Mouse (Mus musculus): ENCODE measurements around the gene Sos2. TPM values are rescaled to one million over a fixed set of nuclear protein-coding genes. Genes with fewer than 3 reads are reported as not detected.
"Not testable (repeated sequence)": the region's sequence is repeated elsewhere in the genome, so short reads cannot be mapped to it uniquely, and the experiment has no call there.

Sos2 gene
- total RNA-seq, 2 experiments from 2014 or later, result 30.4 to 35.3 TPM

- DNase-seq, result peak; percentile 57 to 62
- intact Hi-C loops (cut with DNase I), result loop anchor here (2.0 to 5.0 kb wide), 2 partner anchors 30 to 309 kb away; partner anchors contain the start of genes Arf6 and Gm9887
These were observed 752 bp downstream of the Sos2 start for GRCm38 (mm10) chr12:69680635-69681565.

GRCm38 (mm10) chr12:69676157-69676556, 5.5 kb downstream of the Sos2 start:
- intact Hi-C loops (cut with DNase I), result no loop called here
- no peak for DNase-seq

- no peak for DNase-seq
- intact Hi-C loops (cut with DNase I), result no loop called here
These were observed 6.8 kb downstream of the Sos2 start for GRCm38 (mm10) chr12:69674576-69675537.

DNA sequence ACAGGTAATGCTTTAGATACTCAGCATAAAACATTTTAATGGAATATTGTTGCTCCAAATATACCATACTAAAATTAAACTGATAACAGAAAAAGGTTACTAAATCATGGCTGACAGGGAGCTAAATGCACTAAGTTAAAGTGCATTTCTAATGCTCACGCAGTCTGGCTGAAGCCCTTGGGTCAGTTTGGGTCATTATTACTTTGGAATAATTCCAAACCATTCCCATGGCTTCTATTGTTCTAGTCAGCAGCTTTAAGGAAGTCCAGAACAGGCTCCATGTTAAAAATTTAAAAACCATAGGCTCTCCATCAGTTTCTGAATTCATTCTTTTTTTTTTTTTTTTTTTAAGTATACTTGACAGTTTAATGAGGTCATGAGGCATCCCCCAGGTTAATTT, 7.5 kb downstream of the Sos2 start:
- DNase-seq, result no peak
- intact Hi-C loops (cut with DNase I), result no loop called here

GRCm38 (mm10) chr12:69666721-69667120, 14.9 kb downstream of the Sos2 start:
- DNase-seq, result no peak
- intact Hi-C loops (cut with DNase I), result no loop called here

DNA sequence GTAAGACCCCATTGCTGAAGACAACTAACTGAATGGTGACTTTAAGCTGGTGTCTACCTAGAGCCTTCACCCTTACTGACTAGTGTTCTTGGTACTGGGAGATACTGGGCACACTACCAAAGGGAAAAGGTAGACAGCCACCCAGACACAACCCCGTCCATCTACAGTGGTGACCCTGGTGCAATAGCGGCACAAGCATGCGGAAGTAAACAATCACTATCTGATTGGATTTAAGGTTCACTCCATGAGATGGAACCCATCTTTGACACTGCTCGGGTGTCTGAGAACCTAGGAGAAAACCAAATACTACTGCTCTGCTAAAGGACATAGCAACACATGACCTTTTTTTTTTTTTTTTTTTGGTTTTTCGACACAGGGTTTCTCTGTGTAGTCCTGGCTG, 20.0 kb downstream of the Sos2 start:
- intact Hi-C loops (cut with DNase I), result no loop called here
- DNase-seq, result no peak

DNA sequence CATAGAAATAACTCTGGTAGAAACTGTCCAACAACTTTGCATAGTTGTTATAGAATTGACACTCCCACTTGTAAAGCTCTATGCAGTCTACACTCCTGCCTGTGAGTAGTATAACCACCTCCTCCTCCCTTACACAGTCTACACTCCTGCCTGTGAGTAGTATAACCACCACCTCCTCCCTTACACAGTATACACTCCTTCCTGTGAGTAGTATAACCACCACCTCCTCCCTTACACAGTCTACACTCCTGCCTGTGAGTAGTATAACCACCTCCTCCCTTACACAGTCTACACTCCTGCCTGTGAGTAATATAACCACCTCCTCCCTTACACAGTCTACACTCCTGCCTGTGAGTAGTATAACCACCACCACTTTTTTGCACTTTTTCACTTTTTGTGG, 27.7 kb downstream of the Sos2 start:
- DNase-seq; intact Hi-C loops (cut with DNase I): not testable (repeated sequence)

- intact Hi-C loops (cut with DNase I), result no loop called here
- no peak for DNase-seq
These were observed 32.1 kb downstream of the Sos2 start for GRCm38 (mm10) chr12:69649511-69649910.

DNA sequence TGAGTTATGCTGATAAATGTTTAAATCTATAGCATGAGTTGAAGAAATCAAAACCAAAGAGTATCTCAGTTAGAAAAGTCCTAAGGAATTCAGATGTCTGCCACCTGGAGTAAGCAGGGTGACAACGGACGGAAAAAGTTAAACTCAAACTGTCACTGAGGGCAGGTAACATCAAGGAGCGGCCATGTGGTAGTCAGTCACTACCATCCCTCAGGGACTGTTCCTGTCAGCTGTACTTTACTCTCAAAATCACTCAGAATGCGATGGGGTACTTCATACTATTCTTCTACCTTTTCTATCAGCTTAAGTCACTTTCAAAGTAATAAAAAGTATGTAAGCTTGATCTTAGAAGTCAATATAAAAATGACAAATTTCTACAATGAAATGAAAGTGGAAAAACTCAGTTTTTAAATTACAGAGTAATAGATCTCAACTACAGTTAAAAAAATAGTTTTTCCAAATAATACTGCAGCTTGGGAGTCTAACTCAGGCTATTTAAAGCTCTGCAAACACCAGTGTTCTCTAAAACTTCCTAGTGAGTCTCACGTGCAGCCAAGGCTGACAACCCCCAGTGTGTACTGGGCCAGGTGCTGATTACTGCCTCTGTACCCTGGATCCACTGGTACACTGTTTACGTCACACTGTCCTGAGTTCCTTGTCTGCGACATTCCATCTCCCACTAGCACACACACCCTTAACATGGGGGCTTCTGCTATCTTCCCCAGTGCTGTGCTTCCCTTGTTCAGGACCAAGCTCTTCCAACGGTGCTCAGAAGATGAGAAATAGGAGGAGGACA, 35.6 kb downstream of the Sos2 start:
- intact Hi-C loops (cut with DNase I), result no loop called here
- peak in 1 of 2 experiments; percentile 7 for DNase-seq

DNA sequence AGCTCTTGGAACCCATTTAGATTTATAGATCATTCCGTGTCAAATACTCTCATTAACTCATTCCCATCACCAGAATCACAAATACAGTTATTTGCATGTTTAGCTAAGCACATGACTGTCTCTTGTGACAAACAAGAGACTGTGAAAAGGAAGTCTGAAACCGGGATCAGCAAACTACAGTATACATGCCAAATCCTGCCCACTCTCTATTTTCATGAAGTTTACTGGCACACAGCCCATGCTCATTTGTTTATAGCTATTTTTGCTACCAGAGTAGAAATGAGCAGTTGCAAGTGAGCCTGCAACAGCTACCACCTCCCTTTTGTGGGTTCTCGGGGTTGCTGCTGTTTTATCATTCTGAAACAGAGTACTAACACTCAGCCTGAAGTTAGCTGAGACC, 36.8 kb downstream of the Sos2 start:
- intact Hi-C loops (cut with DNase I), result no loop called here

DNA sequence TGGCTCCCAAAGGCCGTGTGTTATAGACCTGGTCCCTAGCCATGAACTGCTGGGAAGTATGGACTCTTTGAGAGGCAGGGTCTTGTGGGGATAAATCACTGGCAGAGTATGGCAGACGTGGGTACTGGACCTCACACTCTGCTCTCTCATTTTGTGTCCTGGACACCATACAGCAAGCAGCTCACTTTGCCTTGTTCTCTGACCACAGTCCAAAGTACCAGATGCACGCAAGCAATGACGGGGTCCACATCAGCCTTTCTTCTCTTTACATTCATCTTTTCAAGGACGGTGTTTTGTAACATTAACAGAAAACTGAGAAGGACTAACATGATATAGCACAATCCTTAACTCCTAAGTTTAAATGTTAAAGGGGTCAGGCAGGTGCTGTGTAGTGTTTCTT, 38.8 kb downstream of the Sos2 start:
- DNase-seq, result no peak
- intact Hi-C loops (cut with DNase I), result no loop called here

More for the DNA sequence above, 36.8 kb downstream of the Sos2 start:
- DNase-seq, result peak; percentile 15 to 46

- intact Hi-C loops (cut with DNase I), result no loop called here
- DNase-seq, result peak in 1 of 2 experiments; percentile 20
These were observed 46.9 kb downstream of the Sos2 start for GRCm38 (mm10) chr12:69634761-69635160.

GRCm38 (mm10) chr12:69618590-69618989, 63.1 kb downstream of the Sos2 start:
- DNase-seq; intact Hi-C loops (cut with DNase I): not testable (repeated sequence)

GRCm38 (mm10) chr12:69604367-69604766, 77.3 kb downstream of the Sos2 start:
- no peak for DNase-seq
- intact Hi-C loops (cut with DNase I), result no loop called here

- intact Hi-C loops (cut with DNase I), result no loop called here
- no peak for DNase-seq
These were observed 84.2 kb downstream of the Sos2 start for GRCm38 (mm10) chr12:69597446-69597845.

GRCm38 (mm10) chr12:69593130-69593529, 88.5 kb downstream of the Sos2 start:
- DNase-seq, result no peak
- intact Hi-C loops (cut with DNase I), result no loop called here

- no peak for DNase-seq
- intact Hi-C loops (cut with DNase I), result loop anchor here (5.0 to 10.0 kb wide), 2 partner anchors 114 to 378 kb away; partner anchors contain the start of gene Gm49384
These were observed 98.4 kb downstream of the Sos2 start for GRCm38 (mm10) chr12:69583270-69583629.

GRCm38 (mm10) chr12:69582613-69583269, 98.9 kb downstream of the Sos2 start, which contains the start of gene Vcpkmt:
Vcpkmt (minus strand) TSS chr12:69583028.
- DNase-seq, result peak; percentile 90 to 91
- intact Hi-C loops (cut with DNase I), result loop anchor here (5.0 to 10.0 kb wide), 2 partner anchors 115 to 378 kb away; partner anchors contain the start of gene Gm49384

GRCm38 (mm10) chr12:69582216-69582612, 99.4 kb downstream of the Sos2 start:
- intact Hi-C loops (cut with DNase I), result loop anchor here (5.0 to 10.0 kb wide), 2 partner anchors 115 to 377 kb away; partner anchors contain the start of gene Gm49384
- DNase-seq, result no peak
